Mouse (Mus musculus) left cerebral cortex, postnatal 36 days (tissue): ENCODE data around the gene Tmem214. TPM values are rescaled to one million over a fixed set of nuclear protein-coding genes. Genes with fewer than 3 reads are reported as not detected.
A peak's percentile ranks its signal among the peaks of the same experiment; 100 is the strongest.

Source experiments
- DNase-seq, 2 experiments: peaks; one replicate each; pipeline ENCODE4 v3.0.0; 2021 to 2022; ENCODE audit warnings: low spot score in 2 of 2, mixed read lengths in 1 of 2
- intact Hi-C: fragments of 180-260 bp; cut with DNase I; formaldehyde crosslinking; loops from one replicate; pipeline ENCODE4 v1.15.1; 2025
- total RNA-seq, 2 experiments: library from RNA; stranded (reverse); gene quantifications; 2 replicates each; pipeline ENCODE4 v1.2.3; 2021

Tmem214 gene
- total RNA-seq = 10 to 100 TPM; 51.9 to 79.5 TPM

- intact Hi-C loops = no loop called here
- DNase-seq = no peak
These were observed at the start of gene Tmem214 for GRCm38 (mm10) chr5:30867712-30868111. TSS of gene Tmem214 (plus strand) at chr5:30868012.

- no peak for DNase-seq
- intact Hi-C loops = no loop called here
These were observed 49.0 kb upstream of the Tmem214 start for GRCm38 (mm10) chr5:30818758-30819309.

GRCm38 (mm10) chr5:30822689-30823088, 45.1 kb upstream of the Tmem214 start:
- DNase-seq = no peak
- intact Hi-C loops = no loop called here

GRCm38 (mm10) chr5:30823091-30823490, 44.7 kb upstream of the Tmem214 start:
- no peak for DNase-seq
- intact Hi-C loops = no loop called here

- intact Hi-C loops = no loop called here
These were observed 43.5 kb upstream of the Tmem214 start for GRCm38 (mm10) chr5:30824124-30824988.

GRCm38 (mm10) chr5:30825166-30825565, 42.6 kb upstream of the Tmem214 start:
- intact Hi-C loops = no loop called here
- no peak for DNase-seq

More at GRCm38 (mm10) chr5:30824124-30824988, 43.5 kb upstream of the Tmem214 start:
- no peak for DNase-seq

- DNase-seq = no peak
- intact Hi-C loops = no loop called here
These were observed 42.0 kb upstream of the Tmem214 start for GRCm38 (mm10) chr5:30825821-30826220.

GRCm38 (mm10) chr5:30833416-30833815, 34.4 kb upstream of the Tmem214 start:
- intact Hi-C loops = no loop called here
- no peak for DNase-seq

GRCm38 (mm10) chr5:30839731-30840130, 28.1 kb upstream of the Tmem214 start:
- DNase-seq = no peak
- intact Hi-C loops = no loop called here

GRCm38 (mm10) chr5:30841896-30842295, 25.9 kb upstream of the Tmem214 start:
- intact Hi-C loops = no loop called here

GRCm38 (mm10) chr5:30849891-30850555, 17.8 kb upstream of the Tmem214 start:
- DNase-seq = no peak
- intact Hi-C loops = no loop called here

More at GRCm38 (mm10) chr5:30841896-30842295, 25.9 kb upstream of the Tmem214 start:
- no peak for DNase-seq

- intact Hi-C loops = no loop called here
- no peak for DNase-seq
These were observed 17.3 kb upstream of the Tmem214 start for GRCm38 (mm10) chr5:30850556-30850925.

- no peak for DNase-seq
- intact Hi-C loops = no loop called here
These were observed 14.3 kb upstream of the Tmem214 start for GRCm38 (mm10) chr5:30853522-30853921.

- intact Hi-C loops = loop anchor here (5.0 kb wide), 1 partner anchor 48 kb away; no protein-coding TSS in a partner anchor
- no peak for DNase-seq
These were observed 12.1 kb upstream of the Tmem214 start for GRCm38 (mm10) chr5:30855674-30856073.

- intact Hi-C loops = loop anchor here (5.0 kb wide), 1 partner anchor 49 kb away; no protein-coding TSS in a partner anchor
- DNase-seq = no peak
These were observed 11.7 kb upstream of the Tmem214 start for GRCm38 (mm10) chr5:30856124-30856523.

GRCm38 (mm10) chr5:30863852-30864251, 4.0 kb upstream of the Tmem214 start:
- no peak for DNase-seq
- intact Hi-C loops = no loop called here

GRCm38 (mm10) chr5:30864322-30864721, 3.5 kb upstream of the Tmem214 start:
- intact Hi-C loops = no loop called here
- no peak for DNase-seq

- intact Hi-C loops = no loop called here
- DNase-seq = no peak
These were observed 941 bp upstream of the Tmem214 start for GRCm38 (mm10) chr5:30866871-30867270.

GRCm38 (mm10) chr5:30868981-30869380, 1.2 kb downstream of the Tmem214 start:
- DNase-seq = no peak
- intact Hi-C loops = no loop called here

GRCm38 (mm10) chr5:30869405-30870130, 1.8 kb downstream of the Tmem214 start:
- peak; percentile 92 to 93 for DNase-seq
- intact Hi-C loops = no loop called here
